Mouse (Mus musculus) forebrain, embryonic 14.5 days (tissue): ENCODE data around the gene Plekha4. TPM values are rescaled to one million over a fixed set of nuclear protein-coding genes. Genes with fewer than 3 reads are reported as not detected.
"Not testable (repeated sequence)": the region's sequence is repeated elsewhere in the genome, so short reads cannot be mapped to it uniquely, and the experiment has no call there.

Source experiments
- ATAC-seq: fragments of 200-750 bp; cut with Nextera tagmentation; 2 replicates; pipeline ENCODE4 v1.8.0; 2017; ENCODE audit warnings: mild to moderate bottlenecking, moderate library complexity
- DNase-seq: peaks from one replicate; pipeline ENCODE4 v3.0.0-alpha.2; 2015; ENCODE audit warnings: low spot score
- H3K27ac ChIP-seq: fragments of 300-500 bp; sonication (generic); 2 replicates; pipeline ENCODE4 v1.5.1; 2014; ENCODE audit warnings: low read depth, mild to moderate bottlenecking, control low read depth, low read length, moderate library complexity
- H3K27me3 ChIP-seq: fragments of 300-500 bp; sonication (generic); replicated peaks from 2 replicates; pipeline ENCODE4 v1.6.1; 2014; ENCODE audit warnings: low read length, control low read depth, mixed read lengths; ENCODE audit not compliant: control insufficient read depth, insufficient read depth
- H3K36me3 ChIP-seq: fragments of 300-500 bp; sonication (generic); 2 replicates; pipeline ENCODE4 v1.6.1; 2014; ENCODE audit warnings: low read length, control low read depth; ENCODE audit not compliant: control insufficient read depth, insufficient read depth
- H3K4me1 ChIP-seq: fragments of 300-500 bp; sonication (generic); 2 replicates; pipeline ENCODE4 v1.6.1; 2014; ENCODE audit warnings: antibody characterized with exemption, low read length, control low read depth; ENCODE audit not compliant: control insufficient read depth, insufficient read depth
- H3K4me2 ChIP-seq: fragments of 300-500 bp; sonication (generic); 2 replicates; pipeline ENCODE4 v1.6.1; 2014; ENCODE audit warnings: mild to moderate bottlenecking, control low read depth, low read length
- H3K4me3 ChIP-seq: fragments of 300-500 bp; sonication (generic); 2 replicates; pipeline ENCODE4 v1.5.1; 2014; ENCODE audit warnings: low read depth, low read length, control low read depth
- H3K9ac ChIP-seq: fragments of 300-500 bp; sonication (generic); 2 replicates; pipeline ENCODE4 v1.6.1; 2014; ENCODE audit warnings: mild to moderate bottlenecking, low read length, control low read depth, moderate library complexity
- H3K9me3 ChIP-seq: fragments of 300-500 bp; sonication (generic); replicated peaks from 2 replicates; pipeline ENCODE4 v1.6.1; 2016; ENCODE audit warnings: low read length, control low read depth, mixed read lengths; ENCODE audit not compliant: control insufficient read depth
- WGBS: fragments of 180-500 bp; shearing (Covaris S2); extraction: QIAGEN DNeasy Blood & Tissue Kit; methylation state at CpG from one replicate; pipeline ENCODE4 v1.1.7; 2014; 5-methylcytosine and 5-hydroxymethylcytosine counted together
- polyA plus RNA-seq: library from polyadenylated mRNA; unstranded; fragments of >200 nt; fragmentation: Nextera tagmentation; extraction: Ambion mirVana; gene quantifications from 2 replicates; pipeline ENCODE4 v1.2.1, GENCODE M21; 2014

The Plekha4 gene
- polyA plus RNA-seq, 1 experiment from 2014 or later, result 0.76 TPM

DNA sequence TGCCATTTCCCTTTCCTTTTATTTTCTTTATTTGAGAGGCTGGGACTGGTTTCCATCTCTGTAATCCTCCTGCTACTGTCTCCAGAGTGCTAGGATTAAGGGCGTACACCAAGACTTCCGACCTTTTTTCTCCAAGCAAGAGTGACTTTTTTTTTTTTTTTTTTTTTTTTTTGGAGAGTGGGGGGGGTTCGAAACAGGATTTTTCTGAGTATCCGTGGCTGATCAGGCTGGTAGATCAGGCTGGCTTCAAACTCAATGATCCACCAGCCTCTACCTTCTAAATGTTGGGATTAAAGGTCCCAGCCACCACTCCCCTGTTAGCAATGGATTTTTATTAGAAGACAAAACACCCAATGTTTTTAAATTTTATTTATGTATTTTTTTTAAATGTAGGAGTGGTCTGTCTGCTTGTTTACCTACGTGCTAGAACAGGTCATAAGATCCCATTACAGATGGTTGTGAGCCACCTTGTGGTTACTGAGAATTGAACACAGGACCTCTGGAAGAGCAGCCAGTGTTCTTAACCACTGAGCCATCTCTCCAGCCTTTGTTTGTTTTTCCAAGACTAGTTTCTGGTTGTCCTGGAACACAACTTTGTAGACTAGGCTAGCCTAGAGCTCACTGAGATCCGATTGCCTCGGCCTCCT is 467 bp downstream of the Plekha4 start:
- ATAC-seq, result no peak
- Histone ChIP-seq H3K9me3 (no peaks in the 10 kb centered on the region), H3K9ac (peak overlapping the region; percentile 82), H3K27ac (no peak overlapping the region), H3K4me1 (peaks cover 6% of the 10 kb centered on the region), H3K27me3 (no peaks in the 10 kb centered on the region), H3K4me3 (peak overlapping the region; percentile 67), H3K36me3 (no peaks in the 10 kb centered on the region), H3K4me2 (peak overlapping the region; percentile 95)
- DNase-seq, result no peak
- 24% methylated on average over 7 of the region's 7 CpGs for WGBS

DNA sequence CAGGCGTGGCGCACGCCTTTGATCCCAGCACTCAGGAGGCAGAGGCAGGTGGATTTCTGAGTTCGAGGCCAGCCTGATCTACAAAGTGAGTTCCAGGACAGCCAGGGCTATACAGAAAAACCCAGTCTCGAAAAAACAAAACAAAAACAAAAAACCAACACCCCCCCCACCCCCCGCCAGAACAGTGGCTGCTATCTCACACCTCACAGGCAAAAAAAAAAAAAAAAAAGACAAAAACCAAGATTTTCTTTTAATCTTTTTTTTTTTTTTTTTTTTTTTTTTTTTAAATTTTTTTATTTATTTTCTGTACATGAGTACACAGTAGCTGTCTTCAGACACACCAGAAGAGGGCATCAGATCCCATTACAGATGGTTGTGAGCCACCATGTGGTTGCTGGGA is 1.0 kb downstream of the Plekha4 start:
- ATAC-seq, H3K4me1 ChIP-seq, H3K27me3 ChIP-seq, H3K9ac ChIP-seq, H3K4me3 ChIP-seq, H3K27ac ChIP-seq, H3K36me3 ChIP-seq, DNase-seq, H3K9me3 ChIP-seq, H3K4me2 ChIP-seq: not testable (repeated sequence)
- 92% methylated on average over 6 of the region's 6 CpGs for WGBS

DNA sequence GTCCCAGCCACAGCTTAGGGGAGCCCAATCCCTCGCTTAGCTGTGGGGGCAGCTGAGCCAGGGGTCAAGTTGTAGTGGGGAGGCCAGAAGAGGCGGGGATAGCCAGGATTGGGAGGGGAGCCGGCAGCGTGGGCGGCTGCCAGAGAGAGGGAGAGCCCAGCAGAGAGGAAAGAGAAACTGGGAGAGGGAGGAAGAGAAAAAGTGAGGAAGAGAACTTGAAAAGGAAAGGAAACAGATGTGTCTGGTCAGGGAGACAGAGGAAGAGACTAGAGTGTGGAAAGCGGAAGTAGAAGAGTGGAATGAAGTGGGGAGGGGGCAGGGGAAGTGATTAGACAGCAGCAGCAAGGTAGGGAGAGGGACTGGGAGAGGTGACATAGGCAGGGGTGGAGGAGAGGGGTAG is 3.3 kb downstream of the Plekha4 start:
- no peak for ATAC-seq
- Histone ChIP-seq H3K4me3 (no peak overlapping the region), H3K9ac (no peak overlapping the region), H3K27me3 (no peaks in the 10 kb centered on the region), H3K4me2 (no peak overlapping the region), H3K4me1 (peaks cover 6% of the 10 kb centered on the region), H3K9me3 (no peaks in the 10 kb centered on the region), H3K27ac (no peak overlapping the region), H3K36me3 (no peaks in the 10 kb centered on the region)
- WGBS, result 24% methylated on average over 6 of the region's 6 CpGs
- DNase-seq, result no peak

DNA sequence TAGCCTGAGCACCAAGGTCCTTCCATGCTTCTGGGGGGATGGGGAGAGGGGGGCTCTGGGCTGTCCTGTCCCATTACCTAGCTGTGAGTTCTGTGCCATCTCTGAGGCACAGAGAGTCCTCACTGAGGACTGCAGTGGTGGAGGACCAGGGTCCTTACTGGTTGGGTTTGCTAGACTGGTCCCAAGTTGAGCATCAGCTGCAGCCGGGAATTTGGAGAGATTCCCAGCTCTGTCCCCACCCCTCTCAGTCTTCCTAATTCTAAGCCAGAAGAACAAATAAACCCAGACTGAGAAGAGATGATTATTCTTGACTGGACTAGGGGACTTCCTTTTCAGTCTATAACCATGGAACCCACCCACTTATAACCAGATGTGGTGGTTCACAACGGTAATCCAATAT is 4.5 kb downstream of the Plekha4 start:
- Histone ChIP-seq H3K27ac (no peak overlapping the region), H3K27me3 (no peaks in the 10 kb centered on the region), H3K4me2 (no peak overlapping the region), H3K36me3 (no peaks in the 10 kb centered on the region), H3K9ac (no peak overlapping the region), H3K9me3 (no peaks in the 10 kb centered on the region), H3K4me1 (peaks cover under 1% of the 10 kb centered on the region; the same call in 1 of the 2 replicates), H3K4me3 (no peak overlapping the region)
- 80% methylated on average over 2 of the region's 2 CpGs for WGBS
- no peak for DNase-seq
- no peak for ATAC-seq

DNA sequence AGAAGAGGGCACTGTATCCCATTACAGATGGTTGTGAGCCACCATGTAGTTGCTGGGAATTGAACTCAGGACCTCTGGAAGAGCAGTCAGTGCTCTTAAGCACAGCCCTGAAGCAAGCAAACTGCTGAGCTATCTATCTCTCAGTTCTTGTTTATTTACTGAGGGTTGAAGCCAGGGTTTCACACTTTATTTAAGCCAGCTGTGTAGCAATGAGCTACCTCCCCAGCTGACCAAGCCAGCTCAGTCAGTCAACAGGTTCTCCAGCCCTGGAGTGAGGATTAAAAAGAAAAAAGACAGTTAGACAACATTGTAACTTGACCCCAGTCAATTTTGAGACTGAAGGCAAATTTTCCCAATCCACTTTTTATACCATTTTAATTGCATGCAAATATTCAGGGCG is 9.5 kb downstream of the Plekha4 start:
- no peak for ATAC-seq
- Histone ChIP-seq H3K27ac (no peak overlapping the region), H3K4me2 (no peak overlapping the region), H3K27me3 (no peaks in the 10 kb centered on the region), H3K4me3 (no peak overlapping the region), H3K36me3 (no peaks in the 10 kb centered on the region), H3K9ac (no peak overlapping the region), H3K4me1 (peaks cover 4% of the 10 kb centered on the region; the same call in 1 of the 2 replicates), H3K9me3 (no peaks in the 10 kb centered on the region)
- WGBS, result 67% methylated on average over 1 of the region's 1 CpGs
- DNase-seq, result no peak

DNA sequence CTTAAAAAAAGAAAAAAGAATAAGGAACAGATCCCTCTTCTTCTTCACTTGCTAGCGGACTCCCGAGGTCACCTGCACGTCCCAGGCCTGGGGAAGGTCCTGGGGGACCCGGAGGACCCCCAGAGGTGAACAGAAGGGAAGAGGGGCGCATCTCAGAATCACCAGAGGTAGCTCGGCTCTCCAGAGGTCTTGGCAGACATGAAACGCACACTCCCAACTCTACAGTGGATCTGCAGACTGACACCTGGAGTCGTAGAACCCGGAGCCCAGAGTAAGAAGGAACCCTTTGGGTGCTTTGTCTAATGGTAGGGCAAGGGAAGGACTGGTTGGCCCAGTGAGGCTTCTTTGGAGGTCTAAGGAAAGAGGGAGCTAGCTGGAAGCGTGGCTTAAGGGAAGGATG is 11.5 kb downstream of the Plekha4 start:
- ATAC-seq (no peak), DNase-seq (no peak)
- Histone ChIP-seq H3K9ac (peak overlapping the region; percentile 56), H3K4me2 (peak overlapping the region; percentile 58), H3K4me1 (peaks cover 4% of the 10 kb centered on the region; the same call in 1 of the 2 replicates), H3K36me3 (no peaks in the 10 kb centered on the region), H3K27me3 (no peaks in the 10 kb centered on the region), H3K27ac (no peak overlapping the region), H3K4me3 (peak overlapping the region; percentile 38), H3K9me3 (no peaks in the 10 kb centered on the region)
- 80% methylated on average over 10 of the region's 10 CpGs for WGBS

DNA sequence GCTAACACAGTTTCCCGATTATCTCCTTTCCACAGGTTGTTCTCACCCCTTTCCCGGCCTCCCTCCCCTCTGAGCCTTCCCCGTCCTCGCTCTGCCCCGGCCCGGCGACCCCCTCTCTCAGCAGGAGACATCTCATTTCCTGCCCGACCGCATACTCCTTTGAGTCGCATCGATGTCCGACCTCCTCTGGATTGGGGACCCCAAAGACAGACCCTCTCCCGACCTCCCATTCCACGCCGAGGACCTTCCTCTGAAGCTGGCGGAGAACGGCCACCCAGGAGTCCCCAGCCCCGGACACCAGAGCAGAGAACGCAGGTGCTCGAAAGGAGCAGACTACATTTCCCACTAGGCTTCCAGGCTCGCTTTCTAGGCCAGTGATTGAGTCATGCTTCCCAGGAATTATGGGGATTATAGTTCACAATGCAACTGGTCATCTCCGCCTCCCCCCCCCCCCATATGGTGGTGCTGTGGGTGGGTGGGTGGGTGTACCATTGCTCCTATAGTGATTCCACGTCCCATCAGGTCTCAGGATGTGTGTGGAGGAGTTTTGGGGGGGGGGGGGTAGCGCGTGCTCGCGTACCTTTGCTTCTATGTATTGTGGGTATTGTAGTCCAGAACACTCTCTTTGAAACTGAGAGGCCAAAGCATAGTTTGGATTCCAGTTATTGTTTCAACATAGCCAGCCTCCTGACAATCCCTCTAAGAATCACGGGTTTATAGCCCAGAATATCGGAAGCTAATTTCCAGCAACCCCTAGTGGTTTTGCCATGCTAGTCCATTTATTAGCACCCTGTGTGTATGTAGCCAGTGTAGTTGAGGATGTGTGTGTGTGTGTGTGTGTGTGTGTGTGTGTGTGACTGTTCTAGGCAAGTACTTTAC is 12.3 kb downstream of the Plekha4 start:
- ATAC-seq (peak; percentile 92), DNase-seq (peak; percentile 90)
- Histone ChIP-seq H3K36me3 (no peaks in the 10 kb centered on the region), H3K9ac (peak overlapping the region; percentile 56), H3K27me3 (no peaks in the 10 kb centered on the region), H3K27ac (no peak overlapping the region), H3K4me2 (peak overlapping the region; percentile 58), H3K4me1 (peaks cover 4% of the 10 kb centered on the region; the same call in 1 of the 2 replicates), H3K9me3 (no peaks in the 10 kb centered on the region), H3K4me3 (peak overlapping the region; percentile 38)
- WGBS, result 1% methylated on average over 29 of the region's 29 CpGs

DNA sequence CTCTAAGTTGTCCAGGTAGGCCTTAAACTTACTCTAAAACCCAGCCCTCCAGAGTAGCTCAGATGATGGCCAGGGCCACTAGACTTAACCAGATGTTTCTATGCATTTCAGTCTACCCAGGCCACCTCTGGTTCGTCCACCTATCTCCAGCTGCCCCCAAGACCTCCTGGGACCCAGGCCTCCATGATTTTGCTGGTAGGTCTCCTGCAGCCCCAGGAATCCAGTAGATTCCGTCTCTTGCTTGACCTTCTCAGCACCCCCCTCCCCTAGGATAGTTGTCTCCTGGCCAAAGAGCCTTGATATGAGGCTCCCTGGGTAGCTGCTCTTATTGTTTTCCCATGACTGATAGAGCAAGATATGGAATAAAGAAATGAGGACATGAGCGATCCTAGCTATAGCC is 13.0 kb downstream of the Plekha4 start:
- H3K4me1 ChIP-seq, result peaks cover 4% of the 10 kb centered on the region; the same call in 1 of the 2 replicates
- H3K4me2 ChIP-seq, result no peak overlapping the region
- 93% methylated on average over 3 of the region's 3 CpGs for WGBS
- no peaks in the 10 kb centered on the region for H3K36me3 ChIP-seq
- no peak overlapping the region for H3K4me3 ChIP-seq
- H3K9ac ChIP-seq, result no peak overlapping the region
- DNase-seq (no peak), ATAC-seq (no peak)
- no peak overlapping the region for H3K27ac ChIP-seq
- no peaks in the 10 kb centered on the region for H3K27me3 ChIP-seq
- H3K9me3 ChIP-seq, result no peaks in the 10 kb centered on the region

DNA sequence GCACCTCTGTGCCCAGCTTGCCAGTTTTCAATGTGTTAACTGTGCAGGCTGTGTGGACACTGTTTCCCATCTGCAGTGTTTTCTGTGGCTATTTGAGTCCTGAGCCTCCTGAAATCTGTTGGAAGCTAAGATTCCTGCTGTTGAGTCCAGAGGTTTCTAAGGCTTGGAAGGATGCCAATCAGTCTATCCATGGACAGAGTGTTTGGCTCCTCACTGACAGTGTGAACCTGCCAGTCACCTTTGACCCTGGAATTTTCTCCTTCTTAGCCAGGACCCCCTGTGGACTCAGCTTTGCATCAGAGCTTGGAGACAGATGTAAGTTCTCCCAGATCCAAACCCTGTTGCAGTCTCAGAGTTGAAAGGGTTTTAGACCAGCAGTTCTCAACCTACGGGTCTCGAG is 14.1 kb downstream of the Plekha4 start:
- WGBS, result 79% methylated on average over 2 of the region's 2 CpGs
- Histone ChIP-seq H3K36me3 (no peaks in the 10 kb centered on the region), H3K9ac (no peak overlapping the region), H3K4me2 (no peak overlapping the region), H3K4me3 (no peak overlapping the region), H3K4me1 (peaks cover 4% of the 10 kb centered on the region; the same call in 1 of the 2 replicates), H3K9me3 (no peaks in the 10 kb centered on the region), H3K27me3 (no peaks in the 10 kb centered on the region), H3K27ac (no peak overlapping the region)
- no peak for DNase-seq
- no peak for ATAC-seq
